Mouse (Mus musculus): ENCODE results near the gene Cbln3. TPM values are rescaled to one million over a fixed set of nuclear protein-coding genes. Genes with fewer than 3 reads are reported as not detected.

Gene Cbln3
- polyA plus RNA-seq, 1 experiment = 0.28 TPM

GRCm38 (mm10) chr14:55899701-55900413 lies 15.7 kb upstream of the Cbln3 start, which contains the start of gene Sdr39u1:
TSS of gene Sdr39u1 (minus strand) at chr14:55900293.
- Histone ChIP-seq H3K36me3 (ENCODE audit: control insufficient read depth, insufficient read depth) (peaks cover 19% of the 10 kb centered on the region), H3K27me3 (ENCODE audit: control insufficient read depth, insufficient read depth, insufficient read length) (no peaks in the 10 kb centered on the region), H3ac (ENCODE audit: control insufficient read depth, insufficient read length) (no peak within 1 kb of the TSS), H3K4me3 (no peak within 1 kb of the TSS), H3K79me2 (ENCODE audit: control insufficient read depth, insufficient read depth) (no peaks in the 10 kb centered on the region), H3K4me2 (ENCODE audit: low read depth) (peak within 1 kb of the TSS; percentile 42)
- no peak for TF ChIP-seq MYOG (IDR thresholded peaks at IDR 0.05; ENCODE audit: control insufficient read depth in 1 of 3, insufficient read depth in 1 of 3, insufficient read length in 2 of 3, low read depth in 2 of 3)
- TF ChIP-seq MAX (IDR thresholded peaks at IDR 0.05; ENCODE audit: low read depth) = no peak
- no peak for TF ChIP-seq TCF3 (IDR thresholded peaks at IDR 0.05; ENCODE audit: insufficient read length, low read depth)
- no peak for TF ChIP-seq POLR2AphosphoS2 (IDR thresholded peaks at IDR 0.05; ENCODE audit: insufficient read length, low read depth)
- TF ChIP-seq CEBPB (IDR thresholded peaks at IDR 0.05; ENCODE audit: insufficient read depth, poor library complexity, severe bottlenecking) = no peak
- no peak for TF ChIP-seq E2F4 (IDR thresholded peaks at IDR 0.05; ENCODE audit: insufficient read depth)
- no peak for TF ChIP-seq MYOD1 (IDR thresholded peaks at IDR 0.05; ENCODE audit: control insufficient read depth in 1 of 3, insufficient read length in 2 of 3, low read depth in 2 of 3)

- Histone ChIP-seq H3K36me3 (ENCODE audit: control insufficient read depth, insufficient read depth) (peaks cover 28% of the 10 kb centered on the region), H3K79me2 (ENCODE audit: control insufficient read depth, insufficient read depth) (no peaks in the 10 kb centered on the region), H3K27me3 (ENCODE audit: control insufficient read depth, insufficient read depth, insufficient read length) (no peaks in the 10 kb centered on the region), H3K4me2 (ENCODE audit: low read depth) (no peak overlapping the region), H3ac (ENCODE audit: control insufficient read depth, insufficient read length) (no peak overlapping the region), H3K4me3 (no peak overlapping the region)
- TF ChIP-seq SRF (IDR thresholded peaks at IDR 0.05; ENCODE audit: control insufficient read depth, insufficient read length, low read depth) (no peak), POLR2AphosphoS2 (IDR thresholded peaks at IDR 0.05; ENCODE audit: insufficient read length, low read depth) (peak; percentile 82)
These were observed 14.8 kb upstream of the Cbln3 start for GRCm38 (mm10) chr14:55898947-55899346.

GRCm38 (mm10) chr14:55897671-55898070 lies 13.5 kb upstream of the Cbln3 start:
- peaks cover 41% of the 10 kb centered on the region for H3K36me3 ChIP-seq (ENCODE audit: control insufficient read depth, insufficient read depth)
- H3K4me2 ChIP-seq (ENCODE audit: low read depth) = no peak overlapping the region
- H3K79me2 ChIP-seq (ENCODE audit: control insufficient read depth, insufficient read depth) = no peaks in the 10 kb centered on the region
- no peak overlapping the region for H3ac ChIP-seq (ENCODE audit: control insufficient read depth, insufficient read length)
- H3K27me3 ChIP-seq (ENCODE audit: control insufficient read depth, insufficient read depth, insufficient read length) = no peaks in the 10 kb centered on the region
- TF ChIP-seq MYOD1 (IDR thresholded peaks at IDR 0.05; ENCODE audit: control insufficient read depth in 1 of 3, insufficient read length in 2 of 3, low read depth in 2 of 3) = no peak
- TF ChIP-seq POLR2AphosphoS2 (IDR thresholded peaks at IDR 0.05; ENCODE audit: insufficient read length, low read depth) = peak; percentile 38
- H3K4me3 ChIP-seq = no peak overlapping the region

- Histone ChIP-seq H3K4me3 (peak overlapping the region; percentile 86), H3K36me3 (ENCODE audit: control insufficient read depth, insufficient read depth) (peaks cover 38% of the 10 kb centered on the region), H3K79me2 (ENCODE audit: control insufficient read depth, insufficient read depth) (no peaks in the 10 kb centered on the region), H3K27me3 (ENCODE audit: control insufficient read depth, insufficient read depth, insufficient read length) (no peaks in the 10 kb centered on the region), H3ac (ENCODE audit: control insufficient read depth, insufficient read length) (peak overlapping the region; percentile 67), H3K4me2 (ENCODE audit: low read depth) (peak overlapping the region; percentile 81)
- TF ChIP-seq MAX (IDR thresholded peaks at IDR 0.05; ENCODE audit: low read depth) = no peak
- TF ChIP-seq POLR2A (IDR thresholded peaks at IDR 0.05; ENCODE audit: insufficient read length, low read depth) = no peak
- TF ChIP-seq USF1 (IDR thresholded peaks at IDR 0.05; ENCODE audit: low read depth) = no peak
- TF ChIP-seq TCF12 (IDR thresholded peaks at IDR 0.05; ENCODE audit: insufficient read depth, poor library complexity, severe bottlenecking) = no peak
- TF ChIP-seq SRF (IDR thresholded peaks at IDR 0.05; ENCODE audit: control insufficient read depth, insufficient read length, low read depth) = no peak
- TF ChIP-seq MYOG (IDR thresholded peaks at IDR 0.05; ENCODE audit: control insufficient read depth in 1 of 3, insufficient read depth in 1 of 3, insufficient read length in 2 of 3, low read depth in 2 of 3) = no peak
- no peak for TF ChIP-seq CEBPB (IDR thresholded peaks at IDR 0.05; ENCODE audit: insufficient read depth, poor library complexity, severe bottlenecking)
- no peak for TF ChIP-seq MYOD1 (IDR thresholded peaks at IDR 0.05; ENCODE audit: control insufficient read depth in 1 of 3, insufficient read length in 2 of 3, low read depth in 2 of 3)
- TF ChIP-seq REST (IDR thresholded peaks at IDR 0.05; ENCODE audit: insufficient read depth, insufficient read length) = no peak
- TF ChIP-seq E2F4 (IDR thresholded peaks at IDR 0.05; ENCODE audit: insufficient read depth) = no peak
- no peak for TF ChIP-seq TCF3 (IDR thresholded peaks at IDR 0.05; ENCODE audit: insufficient read length, low read depth)
- TF ChIP-seq POLR2AphosphoS2 (IDR thresholded peaks at IDR 0.05; ENCODE audit: insufficient read length, low read depth) = no peak
These were observed 2.6 kb upstream of the Cbln3 start for GRCm38 (mm10) chr14:55886571-55887382.

GRCm38 (mm10) chr14:55885791-55886271 lies 1.6 kb upstream of the Cbln3 start:
- Histone ChIP-seq H3K4me2 (ENCODE audit: low read depth) (peak overlapping the region; percentile 81), H3K4me3 (peak overlapping the region; percentile 86), H3K79me2 (ENCODE audit: control insufficient read depth, insufficient read depth) (no peaks in the 10 kb centered on the region), H3K36me3 (ENCODE audit: control insufficient read depth, insufficient read depth) (peaks cover 33% of the 10 kb centered on the region), H3K27me3 (ENCODE audit: control insufficient read depth, insufficient read depth, insufficient read length) (no peaks in the 10 kb centered on the region), H3ac (ENCODE audit: control insufficient read depth, insufficient read length) (peak overlapping the region; percentile 67)
- TF ChIP-seq SRF (IDR thresholded peaks at IDR 0.05; ENCODE audit: control insufficient read depth, insufficient read length, low read depth) = no peak
- peak; percentile 9 for TF ChIP-seq POLR2AphosphoS2 (IDR thresholded peaks at IDR 0.05; ENCODE audit: insufficient read length, low read depth)
- TF ChIP-seq POLR2A (IDR thresholded peaks at IDR 0.05; ENCODE audit: insufficient read length, low read depth) = peak; percentile 23
- no peak for TF ChIP-seq MAX (IDR thresholded peaks at IDR 0.05; ENCODE audit: low read depth)
- TF ChIP-seq USF1 (IDR thresholded peaks at IDR 0.05; ENCODE audit: low read depth) = no peak
- TF ChIP-seq TCF12 (IDR thresholded peaks at IDR 0.05; ENCODE audit: insufficient read depth, poor library complexity, severe bottlenecking) = no peak
